Mouse (Mus musculus): ENCODE data around the gene Slc25a36.

Slc25a36 gene

GRCm38 (mm10) chr9:97142558-97142957 lies 31.6 kb upstream of the Slc25a36 start:
- no peak for TF ChIP-seq NANOG (IDR thresholded peaks at IDR 0.05; ENCODE audit: borderline replicate concordance, low read length)
- TF ChIP-seq POU5F1 (IDR thresholded peaks at IDR 0.05; ENCODE audit: borderline replicate concordance, low read length): no peak
- no peak for TF ChIP-seq CTCF (conservative IDR thresholded peaks at IDR 0.05; ENCODE audit: low read length)
- H3K36me3 ChIP-seq (ENCODE audit: insufficient read depth, low read length): no peaks in the 10 kb centered on the region

GRCm38 (mm10) chr9:97141723-97142122 lies 30.8 kb upstream of the Slc25a36 start:
- TF ChIP-seq CTCF (conservative IDR thresholded peaks at IDR 0.05; ENCODE audit: low read length) (no peak), POU5F1 (IDR thresholded peaks at IDR 0.05; ENCODE audit: borderline replicate concordance, low read length) (no peak), NANOG (IDR thresholded peaks at IDR 0.05; ENCODE audit: borderline replicate concordance, low read length) (peak; percentile 77)
- H3K27me3 ChIP-seq (ENCODE audit: insufficient read depth, low read length): no peaks in the 10 kb centered on the region
- H3K4me1 ChIP-seq (replicated peaks; ENCODE audit: low read depth, low read length): peaks cover 32% of the 10 kb centered on the region
- H3K9me3 ChIP-seq (ENCODE audit: low read length): no peaks in the 10 kb centered on the region
- no peak overlapping the region for H3K4me3 ChIP-seq (replicated peaks; ENCODE audit: low read length)
- H3K36me3 ChIP-seq (ENCODE audit: insufficient read depth, low read length): no peaks in the 10 kb centered on the region

More at GRCm38 (mm10) chr9:97142558-97142957, 31.6 kb upstream of the Slc25a36 start:
- Histone ChIP-seq H3K27me3 (ENCODE audit: insufficient read depth, low read length) (no peaks in the 10 kb centered on the region), H3K9me3 (ENCODE audit: low read length) (no peaks in the 10 kb centered on the region), H3K4me3 (replicated peaks; ENCODE audit: low read length) (no peak overlapping the region), H3K4me1 (replicated peaks; ENCODE audit: low read depth, low read length) (peaks cover 32% of the 10 kb centered on the region)

GRCm38 (mm10) chr9:97140145-97140932 lies 29.4 kb upstream of the Slc25a36 start:
- no peak overlapping the region for H3K4me3 ChIP-seq (replicated peaks; ENCODE audit: low read length)
- no peaks in the 10 kb centered on the region for H3K27me3 ChIP-seq (ENCODE audit: insufficient read depth, low read length)
- H3K9me3 ChIP-seq (ENCODE audit: low read length): no peaks in the 10 kb centered on the region
- no peaks in the 10 kb centered on the region for H3K36me3 ChIP-seq (ENCODE audit: insufficient read depth, low read length)
- peaks cover 32% of the 10 kb centered on the region for H3K4me1 ChIP-seq (replicated peaks; ENCODE audit: low read depth, low read length)
- TF ChIP-seq CTCF (conservative IDR thresholded peaks at IDR 0.05; ENCODE audit: low read length) (no peak), NANOG (IDR thresholded peaks at IDR 0.05; ENCODE audit: borderline replicate concordance, low read length) (no peak), POU5F1 (IDR thresholded peaks at IDR 0.05; ENCODE audit: borderline replicate concordance, low read length) (no peak)

- H3K4me3 ChIP-seq (replicated peaks; ENCODE audit: low read length): no peak overlapping the region
- no peaks in the 10 kb centered on the region for H3K36me3 ChIP-seq (ENCODE audit: insufficient read depth, low read length)
- H3K27me3 ChIP-seq (ENCODE audit: insufficient read depth, low read length): no peaks in the 10 kb centered on the region
- no peak for TF ChIP-seq POU5F1 (IDR thresholded peaks at IDR 0.05; ENCODE audit: borderline replicate concordance, low read length)
- no peaks in the 10 kb centered on the region for H3K9me3 ChIP-seq (ENCODE audit: low read length)
- H3K4me1 ChIP-seq (replicated peaks; ENCODE audit: low read depth, low read length): peaks cover 42% of the 10 kb centered on the region
These were observed 26.7 kb upstream of the Slc25a36 start for GRCm38 (mm10) chr9:97137678-97138077.

GRCm38 (mm10) chr9:97137116-97137515 lies 26.2 kb upstream of the Slc25a36 start:
- Histone ChIP-seq H3K9me3 (ENCODE audit: low read length) (no peaks in the 10 kb centered on the region), H3K4me3 (replicated peaks; ENCODE audit: low read length) (no peak overlapping the region), H3K4me1 (replicated peaks; ENCODE audit: low read depth, low read length) (peaks cover 37% of the 10 kb centered on the region), H3K36me3 (ENCODE audit: insufficient read depth, low read length) (no peaks in the 10 kb centered on the region), H3K27me3 (ENCODE audit: insufficient read depth, low read length) (no peaks in the 10 kb centered on the region)
- no peak for TF ChIP-seq CTCF (conservative IDR thresholded peaks at IDR 0.05; ENCODE audit: low read length)
- no peak for TF ChIP-seq POU5F1 (IDR thresholded peaks at IDR 0.05; ENCODE audit: borderline replicate concordance, low read length)
- no peak for TF ChIP-seq NANOG (IDR thresholded peaks at IDR 0.05; ENCODE audit: borderline replicate concordance, low read length)

- H3K36me3 ChIP-seq (ENCODE audit: insufficient read depth, low read length): no peaks in the 10 kb centered on the region
- no peak for TF ChIP-seq NANOG (IDR thresholded peaks at IDR 0.05; ENCODE audit: borderline replicate concordance, low read length)
- TF ChIP-seq POU5F1 (IDR thresholded peaks at IDR 0.05; ENCODE audit: borderline replicate concordance, low read length): no peak
- TF ChIP-seq CTCF (conservative IDR thresholded peaks at IDR 0.05; ENCODE audit: low read length): no peak
- H3K4me1 ChIP-seq (replicated peaks; ENCODE audit: low read depth, low read length): peaks cover 25% of the 10 kb centered on the region
- no peaks in the 10 kb centered on the region for H3K9me3 ChIP-seq (ENCODE audit: low read length)
- H3K27me3 ChIP-seq (ENCODE audit: insufficient read depth, low read length): no peaks in the 10 kb centered on the region
- no peak overlapping the region for H3K4me3 ChIP-seq (replicated peaks; ENCODE audit: low read length)
These were observed 24.9 kb upstream of the Slc25a36 start for GRCm38 (mm10) chr9:97135866-97136265.

GRCm38 (mm10) chr9:97133178-97133577 lies 22.2 kb upstream of the Slc25a36 start:
- TF ChIP-seq POU5F1 (IDR thresholded peaks at IDR 0.05; ENCODE audit: borderline replicate concordance, low read length) (no peak), CTCF (conservative IDR thresholded peaks at IDR 0.05; ENCODE audit: low read length) (no peak), NANOG (IDR thresholded peaks at IDR 0.05; ENCODE audit: borderline replicate concordance, low read length) (no peak)
- no peaks in the 10 kb centered on the region for H3K9me3 ChIP-seq (ENCODE audit: low read length)
- peaks cover 13% of the 10 kb centered on the region for H3K4me1 ChIP-seq (replicated peaks; ENCODE audit: low read depth, low read length)
- H3K36me3 ChIP-seq (ENCODE audit: insufficient read depth, low read length): no peaks in the 10 kb centered on the region
- H3K27me3 ChIP-seq (ENCODE audit: insufficient read depth, low read length): no peaks in the 10 kb centered on the region
- H3K4me3 ChIP-seq (replicated peaks; ENCODE audit: low read length): peak overlapping the region; percentile 41; the same call in 1 of the 2 replicates

GRCm38 (mm10) chr9:97130001-97130400 lies 19.0 kb upstream of the Slc25a36 start:
- H3K9me3 ChIP-seq (ENCODE audit: low read length): no peaks in the 10 kb centered on the region
- H3K36me3 ChIP-seq (ENCODE audit: insufficient read depth, low read length): no peaks in the 10 kb centered on the region
- TF ChIP-seq NANOG (IDR thresholded peaks at IDR 0.05; ENCODE audit: borderline replicate concordance, low read length): no peak
- H3K27me3 ChIP-seq (ENCODE audit: insufficient read depth, low read length): no peaks in the 10 kb centered on the region
- peaks cover 18% of the 10 kb centered on the region for H3K4me1 ChIP-seq (replicated peaks; ENCODE audit: low read depth, low read length)
- no peak overlapping the region for H3K4me3 ChIP-seq (replicated peaks; ENCODE audit: low read length)

Measured in E14TG2a.4 (cell line).